Mouse (Mus musculus) ES-E14 (cell line): Measurements from ENCODE around the gene Agl. TPM values are rescaled to one million over a fixed set of nuclear protein-coding genes. Genes with fewer than 3 reads are reported as not detected.

Source experiments
- DNase-seq: peaks from one replicate; pipeline ENCODE4 v3.0.0-alpha.2; 2013; ENCODE audit warnings: low read depth, low spot score
- H3K27ac ChIP-seq: 2 replicates; pipeline ENCODE4 v1.5.1; 2012; ENCODE audit warnings: low read depth, mild to moderate bottlenecking, low read length, moderate library complexity, mixed read lengths; ENCODE audit not compliant: poor library complexity, insufficient read depth, severe bottlenecking
- H3K36me3 ChIP-seq: 2 replicates; pipeline ENCODE4 v1.6.1; 2012; ENCODE audit warnings: mild to moderate bottlenecking, low read length, moderate library complexity, mixed read lengths; ENCODE audit not compliant: control insufficient read depth, poor library complexity, insufficient read depth, severe bottlenecking
- H3K4me1 ChIP-seq, 2 experiments: fragments of 150-350 bp in 1 of 2; sonication (generic) in 1 of 2; 2 replicates each; pipeline ENCODE4 v1.6.1; 2012; ENCODE audit warnings: low read length in 2 of 2, mild to moderate bottlenecking in 1 of 2, mixed read lengths in 1 of 2; ENCODE audit not compliant: control insufficient read depth in 2 of 2, insufficient read depth in 2 of 2, poor library complexity in 1 of 2
- H3K4me3 ChIP-seq, 2 experiments: fragments of 150-350 bp in 1 of 2; sonication (generic) in 1 of 2; 2 replicates each; pipeline ENCODE4 v1.5.1; 2012; ENCODE audit warnings: low read length in 2 of 2, low read depth in 1 of 2, mild to moderate bottlenecking in 1 of 2, mixed read lengths in 1 of 2; ENCODE audit not compliant: insufficient read depth in 1 of 2, poor library complexity in 1 of 2, severe bottlenecking in 1 of 2
- H3K9ac ChIP-seq: 2 replicates; pipeline ENCODE4 v1.6.1; 2012; ENCODE audit warnings: low read depth, mild to moderate bottlenecking, low read length, mixed read lengths; ENCODE audit not compliant: poor library complexity, insufficient read depth, severe bottlenecking
- H3K9me3 ChIP-seq: fragments of 150-350 bp; sonication (generic); 2 replicates; pipeline ENCODE4 v1.6.1; 2012; ENCODE audit warnings: low read depth, mild to moderate bottlenecking, low read length; ENCODE audit not compliant: control insufficient read depth, insufficient read depth
- CHD2 ChIP-seq: IDR thresholded peaks from 2 replicates; pipeline ENCODE4 v1.6.1; 2014; ENCODE audit warnings: mild to moderate bottlenecking, low read depth, low read length, inconsistent platforms
- HCFC1 ChIP-seq: IDR thresholded peaks from 2 replicates; pipeline ENCODE4 v1.6.1; 2012; ENCODE audit warnings: low read length, inconsistent platforms, borderline replicate concordance; ENCODE audit not compliant: insufficient read depth
- MAFK ChIP-seq: IDR thresholded peaks from 2 replicates; pipeline ENCODE4 v1.6.1; 2014; ENCODE audit warnings: mild to moderate bottlenecking, low read depth, low read length, inconsistent platforms; ENCODE audit not compliant: insufficient read depth
- ZC3H11A ChIP-seq: IDR thresholded peaks from 2 replicates; pipeline ENCODE4 v1.6.1; 2012; ENCODE audit warnings: low read depth, mild to moderate bottlenecking, inconsistent platforms, low read length, borderline replicate concordance
- ZNF384 ChIP-seq: IDR thresholded peaks from 2 replicates; pipeline ENCODE4 v1.6.1; 2012; ENCODE audit warnings: low read depth, low read length, inconsistent platforms
- in situ Hi-C, 2 experiments: fragments of 600-800 bp; cut with MboI; formaldehyde crosslinking; loops; one replicate each; pipeline ENCODE4 v1.15.1; 2025; ENCODE audit warnings: low sequenced_read_pairs in 2 of 2, inconsistent platforms in 1 of 2; ENCODE audit not compliant: unreplicated experiment in 2 of 2
- total RNA-seq: library from RNA; depleted of rRNA; stranded (reverse); fragments of 300-350 nt; gene quantifications from 2 replicates; pipeline ENCODE4 v1.2.3, GENCODE M21; 2012; rRNA removed

Agl gene
- total RNA-seq, 1 experiment, result 5.6 TPM

- no peaks in the 10 kb centered on the region for H3K9me3 ChIP-seq
- H3K27ac ChIP-seq, result no peak overlapping the region
- TF ChIP-seq ZNF384 (no peak), MAFK (no peak), CHD2 (no peak), HCFC1 (no peak), ZC3H11A (no peak)
- no peak overlapping the region for H3K9ac ChIP-seq
- H3K36me3 ChIP-seq, result no peaks in the 10 kb centered on the region
- H3K4me3 ChIP-seq, result no peak overlapping the region
- in situ Hi-C loops, result no loop called here
- no peak for DNase-seq
- H3K4me1 ChIP-seq, result 0 out of 4 replicates have a peak, but pooled peaks cover 0 to 2% of the 10 kb centered on the region in 2 experiments
Observed at GRCm38 (mm10) chr3:116694312-116694711, 113.7 kb downstream of the Agl start.

Other genes starting within 250 kb of the Agl start
- 0.62 and 0.74 TPM in 2 replicates for gene Lrrc39, start 245.2 kb downstream of the Agl start, total RNA-seq
- gene Sass6, start 213.2 kb downstream of the Agl start, total RNA-seq, result 10.4 and 11.6 TPM in 2 replicates
- gene Trmt13, start 193.6 kb downstream of the Agl start, total RNA-seq, result 22.8 and 23.3 TPM in 2 replicates
- 117 and 142 TPM in 2 replicates for gene Mfsd14a, start 145.5 kb downstream of the Agl start, total RNA-seq
- 0.48 and 0.94 TPM in 2 replicates for gene Gm43191, start 126.9 kb downstream of the Agl start, total RNA-seq
- gene Slc35a3, start 95.3 kb downstream of the Agl start, total RNA-seq, result 20.1 and 20.3 TPM in 2 replicates
- 69.3 and 108 TPM in 2 replicates for gene Frrs1, start 51.3 kb upstream of the Agl start, total RNA-seq
- not detected in 2 replicates for gene 4930455H04Rik, start 160.1 kb upstream of the Agl start, total RNA-seq
- gene Palmd, start 160.8 kb upstream of the Agl start, total RNA-seq, result 0.05 and 0.09 TPM in 2 replicates